Mouse (Mus musculus) small intestine, adult 2 months (tissue): Measurements from ENCODE around the gene H2-K1. TPM values are rescaled to one million over a fixed set of nuclear protein-coding genes. Genes with fewer than 3 reads are reported as not detected.
A peak's percentile ranks its signal among the peaks of the same experiment; 100 is the strongest.

Experiments
- H3K27ac ChIP-seq: fragments of 200-500 bp; 2 replicates; pipeline ENCODE4 v1.5.1; 2012; ENCODE audit warnings: low read depth, low read length, control low read depth, inconsistent platforms; ENCODE audit not compliant: insufficient read depth
- H3K27me3 ChIP-seq: fragments of 200-500 bp; 2 replicates; pipeline ENCODE4 v1.6.1; 2012; ENCODE audit warnings: mild to moderate bottlenecking, moderate library complexity, low read length, inconsistent platforms; ENCODE audit not compliant: control insufficient read depth, insufficient read depth
- H3K36me3 ChIP-seq: fragments of 200-500 bp; 2 replicates; pipeline ENCODE4 v1.6.1; 2012; ENCODE audit warnings: mild to moderate bottlenecking, low read length, control low read depth, inconsistent platforms; ENCODE audit not compliant: control insufficient read depth, insufficient read depth
- H3K4me1 ChIP-seq: fragments of 200-500 bp; 2 replicates; pipeline ENCODE4 v1.6.1; 2012; ENCODE audit warnings: low read length, inconsistent platforms, mixed read lengths; ENCODE audit not compliant: control insufficient read depth, insufficient read depth, insufficient read length
- H3K4me3 ChIP-seq: fragments of 200-500 bp; 2 replicates; pipeline ENCODE4 v1.5.1; 2012; ENCODE audit warnings: low read depth, mild to moderate bottlenecking, control low read depth, inconsistent platforms, low read length, moderate library complexity
- CTCF ChIP-seq: fragments of 200-500 bp; IDR thresholded peaks from 2 replicates; pipeline ENCODE4 v1.5.1; 2012; ENCODE audit warnings: low read depth, mild to moderate bottlenecking, control low read depth, inconsistent platforms, low read length, moderate library complexity, mixed read lengths; ENCODE audit not compliant: insufficient replicate concordance, insufficient read length; ENCODE audit errors: extremely low read depth
- POLR2A ChIP-seq: fragments of 200-500 bp; IDR thresholded peaks from 2 replicates; pipeline ENCODE4 v1.6.1; 2012; ENCODE audit warnings: low read depth, mild to moderate bottlenecking, control low read depth, inconsistent platforms, low read length, moderate library complexity
- WGBS: fragments of 180-500 bp; shearing (Covaris S2); methylation state at CpG from one replicate; pipeline ENCODE4 v1.1.7; 2018; 5-methylcytosine and 5-hydroxymethylcytosine counted together
- polyA plus RNA-seq: library from polyadenylated mRNA; depleted of rRNA; stranded (reverse); fragments of >200 nt; gene quantifications from 2 replicates; pipeline ENCODE4 v1.2.3, GENCODE M21; 2012

The H2-K1 gene
- polyA plus RNA-seq, 1 experiment: 6,705 TPM

GRCm38 (mm10) chr17:33979512-33980050 lies 20.6 kb downstream of the H2-K1 start:
- no peaks in the 10 kb centered on the region for H3K36me3 ChIP-seq
- peaks cover 26% of the 10 kb centered on the region for H3K4me1 ChIP-seq
- 44% methylated on average over 6 of the region's 6 CpGs for WGBS
- H3K27ac ChIP-seq: peak overlapping the region; percentile 87
- H3K27me3 ChIP-seq: no peaks in the 10 kb centered on the region
- TF ChIP-seq POLR2A (no peak), CTCF (no peak)
- H3K4me3 ChIP-seq: no peak overlapping the region

DNA sequence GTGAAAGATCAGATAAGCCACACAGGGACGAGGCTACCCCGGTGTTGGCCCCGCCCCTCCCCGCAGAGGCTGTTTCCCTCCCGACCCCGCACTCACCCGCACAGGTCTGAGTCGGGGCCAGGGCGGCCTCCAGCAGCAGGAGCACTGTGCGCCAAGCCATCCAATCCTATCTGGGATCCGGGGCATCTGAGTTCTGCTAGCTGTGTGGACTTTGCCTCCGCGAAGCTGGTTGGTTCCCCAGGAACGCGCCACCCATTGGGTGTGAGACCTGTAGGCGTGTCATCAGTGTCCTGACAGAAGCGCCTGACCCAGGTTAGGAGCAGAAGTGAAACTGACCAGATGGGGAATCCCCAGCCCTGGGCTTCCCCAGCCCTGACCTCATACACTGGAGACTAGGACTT lies 21.5 kb downstream of the H2-K1 start:
- Histone ChIP-seq H3K4me3 (peak overlapping the region; percentile 79), H3K27me3 (no peaks in the 10 kb centered on the region), H3K27ac (peak overlapping the region; percentile 87), H3K36me3 (no peaks in the 10 kb centered on the region), H3K4me1 (peaks cover 26% of the 10 kb centered on the region)
- TF ChIP-seq CTCF: no peak
- peak; percentile 82 for TF ChIP-seq POLR2A
- WGBS: under 1% methylated on average over 17 of the region's 17 CpGs

DNA sequence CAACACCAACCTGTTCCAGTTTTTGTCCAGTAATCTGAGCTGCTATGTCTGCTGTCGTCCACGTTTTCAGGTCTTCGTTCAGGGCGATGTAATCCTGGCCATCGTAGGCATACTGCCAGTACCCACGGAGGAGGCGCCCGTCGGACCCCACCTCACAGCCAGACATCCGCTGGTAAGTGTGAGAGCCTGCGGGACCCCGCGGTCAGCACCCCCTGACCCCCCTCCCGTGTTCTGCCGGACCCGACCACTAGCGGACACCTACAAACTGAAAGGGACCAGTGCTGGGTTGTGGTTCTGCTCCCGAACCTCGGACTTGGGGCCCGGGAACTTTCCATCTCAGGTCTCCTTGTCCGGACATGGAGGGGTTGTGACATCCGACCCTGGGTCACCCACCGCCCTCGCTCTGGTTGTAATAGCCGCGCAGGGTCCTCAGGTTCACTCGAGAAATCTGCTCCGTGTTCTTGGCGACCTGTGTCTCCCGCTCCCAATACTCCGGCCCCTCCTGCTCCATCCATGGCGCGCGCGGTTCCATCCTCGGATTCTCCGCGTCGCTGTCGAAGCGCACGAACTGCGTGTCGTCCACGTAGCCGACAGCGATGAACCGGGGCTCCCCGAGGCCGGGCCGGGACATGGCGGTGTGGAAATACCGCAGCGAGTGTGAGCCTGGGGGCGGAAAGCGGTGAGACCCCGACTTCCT lies 22.1 kb downstream of the H2-K1 start:
- H3K27ac ChIP-seq: peak overlapping the region; percentile 27

GRCm38 (mm10) chr17:33973572-33973971 lies 26.6 kb downstream of the H2-K1 start:
- Histone ChIP-seq H3K4me3 (no peak overlapping the region), H3K36me3 (no peaks in the 10 kb centered on the region), H3K27ac (no peak overlapping the region), H3K4me1 (peaks cover 5% of the 10 kb centered on the region), H3K27me3 (no peaks in the 10 kb centered on the region)
- TF ChIP-seq POLR2A (no peak), CTCF (no peak)
- 75% methylated on average over 3 of the region's 3 CpGs for WGBS

More for the DNA sequence above, 22.1 kb downstream of the H2-K1 start:
- Histone ChIP-seq H3K4me1 (peaks cover 26% of the 10 kb centered on the region), H3K27me3 (no peaks in the 10 kb centered on the region), H3K4me3 (peak overlapping the region; percentile 79), H3K36me3 (no peaks in the 10 kb centered on the region)
- WGBS: 3% methylated on average over 57 of the region's 57 CpGs
- TF ChIP-seq CTCF: no peak
- TF ChIP-seq POLR2A: no peak

GRCm38 (mm10) chr17:33972691-33973090 lies 27.5 kb downstream of the H2-K1 start:
- no peak for TF ChIP-seq POLR2A
- no peak for TF ChIP-seq CTCF

DNA sequence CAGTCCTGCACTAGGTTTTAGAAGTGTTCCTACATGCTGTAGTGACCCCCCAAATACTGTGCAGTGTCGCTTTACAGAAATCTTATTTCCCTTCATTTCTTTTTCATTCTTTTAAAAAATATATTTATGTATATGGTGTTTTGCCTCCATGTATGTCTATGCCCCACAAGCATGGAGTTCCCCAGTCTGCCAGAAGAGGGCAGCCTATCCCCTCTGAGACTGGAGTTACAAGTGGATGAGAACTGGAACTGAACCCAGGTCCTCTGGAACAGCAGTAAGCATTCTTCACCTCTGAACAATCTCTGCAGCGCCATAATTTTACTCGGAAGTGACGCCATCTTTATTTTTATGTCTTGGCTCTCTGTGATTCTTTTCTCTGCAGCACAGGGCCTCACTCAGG lies 30.8 kb downstream of the H2-K1 start:
- Histone ChIP-seq H3K27ac (no peak overlapping the region), H3K36me3 (peaks cover 13% of the 10 kb centered on the region), H3K27me3 (no peaks in the 10 kb centered on the region), H3K4me1 (no peaks in the 10 kb centered on the region), H3K4me3 (no peak overlapping the region)
- 80% methylated on average over 4 of the region's 4 CpGs for WGBS
- TF ChIP-seq POLR2A (no peak), CTCF (peak; percentile 9; the same call in 1 of the 2 replicates)

More at GRCm38 (mm10) chr17:33972691-33973090, 27.5 kb downstream of the H2-K1 start:
- peaks cover 2% of the 10 kb centered on the region for H3K4me1 ChIP-seq
- no peak overlapping the region for H3K27ac ChIP-seq
- no peaks in the 10 kb centered on the region for H3K27me3 ChIP-seq
- WGBS: 12% methylated on average over 1 of the region's 1 CpGs
- H3K36me3 ChIP-seq: no peaks in the 10 kb centered on the region
- no peak overlapping the region for H3K4me3 ChIP-seq

DNA sequence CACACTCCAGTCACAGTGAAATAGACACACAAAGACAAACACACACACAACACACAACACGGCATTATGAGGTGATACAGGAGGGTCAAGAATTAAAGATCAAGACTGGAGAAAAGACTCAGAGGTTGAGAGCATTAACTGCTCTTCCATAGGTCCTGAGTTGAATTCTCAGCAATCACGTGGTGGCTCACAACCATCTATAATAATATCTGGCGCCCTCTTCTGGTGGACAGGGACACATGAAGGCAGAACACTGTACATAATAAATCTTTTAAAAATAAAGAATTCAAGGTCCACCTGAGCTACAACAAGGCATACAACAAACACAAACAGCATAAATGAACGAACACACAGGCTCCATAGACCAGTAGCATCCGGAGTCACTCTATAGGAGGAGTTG lies 31.2 kb downstream of the H2-K1 start:
- H3K4me3 ChIP-seq: no peak overlapping the region
- WGBS: 27% methylated on average over 5 of the region's 5 CpGs
- H3K27me3 ChIP-seq: no peaks in the 10 kb centered on the region
- no peak for TF ChIP-seq CTCF
- no peak for TF ChIP-seq POLR2A
- H3K4me1 ChIP-seq: no peaks in the 10 kb centered on the region
- peaks cover 13% of the 10 kb centered on the region for H3K36me3 ChIP-seq
- H3K27ac ChIP-seq: no peak overlapping the region

DNA sequence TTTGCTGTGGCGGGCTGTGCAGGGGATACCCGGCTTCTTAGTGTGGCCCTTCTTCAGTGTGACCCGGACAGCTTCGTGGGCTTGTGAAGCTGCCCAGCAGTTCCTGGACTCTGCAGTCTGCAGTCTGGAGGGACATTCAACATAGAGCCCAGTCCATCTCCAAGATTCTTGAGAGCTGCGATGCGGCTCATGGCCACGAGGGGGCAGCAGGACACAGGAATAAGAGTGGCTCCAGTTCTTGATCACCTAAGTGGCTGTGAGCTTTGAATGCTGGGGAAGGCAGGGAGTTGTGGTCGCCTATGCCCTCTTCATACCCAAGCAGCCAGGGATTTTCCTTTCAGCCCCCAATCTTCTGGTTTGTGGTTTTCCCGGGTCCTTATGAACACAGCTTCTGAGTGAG lies 31.7 kb downstream of the H2-K1 start:
- Histone ChIP-seq H3K4me1 (no peaks in the 10 kb centered on the region), H3K4me3 (no peak overlapping the region), H3K27ac (no peak overlapping the region), H3K36me3 (peaks cover 14% of the 10 kb centered on the region), H3K27me3 (no peaks in the 10 kb centered on the region)
- TF ChIP-seq POLR2A: no peak; the same call in 1 of the 2 replicates
- peak; percentile 82 for TF ChIP-seq CTCF
- 1% methylated on average over 9 of the region's 9 CpGs for WGBS
